Mouse (Mus musculus) forebrain, embryonic 10.5 days (tissue): ENCODE results near the gene D430041D05Rik. TPM values are rescaled to one million over a fixed set of nuclear protein-coding genes. Genes with fewer than 3 reads are reported as not detected.
A peak's percentile ranks its signal among the peaks of the same experiment; 100 is the strongest.

ENCODE experiments used
- DNase-seq: peaks from one replicate; pipeline ENCODE4 v3.0.0-alpha.2; 2017; ENCODE audit warnings: low spot score; ENCODE audit errors: extremely low spot score
- H3K27ac ChIP-seq: fragments of 300-500 bp; sonication (generic); 2 replicates; pipeline ENCODE4 v1.5.1; 2016; ENCODE audit warnings: mild to moderate bottlenecking
- H3K27me3 ChIP-seq: fragments of 300-500 bp; sonication (generic); 2 replicates; pipeline ENCODE4 v1.6.1; 2016; ENCODE audit warnings: mild to moderate bottlenecking; ENCODE audit not compliant: poor library complexity, severe bottlenecking
- H3K36me3 ChIP-seq: fragments of 300-500 bp; sonication (generic); replicated peaks from 2 replicates; pipeline ENCODE4 v1.6.1; 2016; ENCODE audit warnings: mild to moderate bottlenecking, moderate library complexity
- H3K4me1 ChIP-seq: fragments of 300-500 bp; sonication (generic); 2 replicates; pipeline ENCODE4 v1.6.1; 2016
- H3K4me3 ChIP-seq: fragments of 300-500 bp; sonication (generic); 2 replicates; pipeline ENCODE4 v1.5.1; 2016; ENCODE audit warnings: mild to moderate bottlenecking, moderate library complexity
- H3K9me3 ChIP-seq: fragments of 300-500 bp; sonication (generic); 2 replicates; pipeline ENCODE4 v1.6.1; 2016; ENCODE audit warnings: mild to moderate bottlenecking, moderate library complexity
- WGBS: fragments of 180-500 bp; shearing (Covaris S2); methylation state at CpG from one replicate; pipeline ENCODE4 v1.1.7; 2016; 5-methylcytosine and 5-hydroxymethylcytosine counted together
- polyA plus RNA-seq: library from polyadenylated mRNA; unstranded; fragments of >200 nt; fragmentation: Nextera tagmentation; extraction: Ambion mirVana; gene quantifications from 2 replicates; pipeline ENCODE4 v1.2.1, GENCODE M21; 2016

D430041D05Rik gene
- polyA plus RNA-seq, 1 experiment from 2014 or later: 1.1 TPM

- Histone ChIP-seq H3K9me3 (no peaks in the 10 kb centered on the region), H3K4me3 (no peak overlapping the region), H3K27ac (no peak overlapping the region), H3K4me1 (no peaks in the 10 kb centered on the region; the same call in 1 of the 2 replicates), H3K27me3 (no peaks in the 10 kb centered on the region), H3K36me3 (no peaks in the 10 kb centered on the region)
- no peak for DNase-seq
- WGBS: 70% methylated on average over 2 of the region's 2 CpGs
These were observed 180.4 kb downstream of the D430041D05Rik start for GRCm38 (mm10) chr2:104230444-104230843.

DNA sequence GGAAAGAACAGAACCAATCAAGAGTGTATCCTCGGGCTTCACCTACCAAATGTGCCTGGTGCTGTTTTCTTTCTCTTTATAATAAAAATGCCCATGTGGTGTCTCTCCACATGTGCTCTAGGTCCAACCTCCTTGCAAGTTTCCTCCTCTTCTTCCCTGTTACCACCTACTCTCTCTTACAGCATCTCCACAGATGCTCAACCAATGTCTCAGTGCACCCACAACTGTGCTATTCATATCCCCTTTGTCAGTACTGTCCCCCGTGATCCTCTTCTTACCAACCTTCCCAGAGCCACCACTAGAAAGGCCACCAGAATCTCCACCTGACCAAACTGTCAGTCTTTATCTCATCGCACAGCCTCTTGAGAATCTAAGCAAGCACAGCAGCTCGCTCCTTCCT is 184.8 kb downstream of the D430041D05Rik start:
- H3K9me3 ChIP-seq: no peaks in the 10 kb centered on the region
- WGBS: 91% methylated on average over 4 of the region's 4 CpGs
- H3K4me1 ChIP-seq: no peaks in the 10 kb centered on the region
- no peak overlapping the region for H3K27ac ChIP-seq
- no peak for DNase-seq
- no peaks in the 10 kb centered on the region for H3K27me3 ChIP-seq
- H3K36me3 ChIP-seq: no peaks in the 10 kb centered on the region
- no peak overlapping the region for H3K4me3 ChIP-seq

GRCm38 (mm10) chr2:104219733-104220391 is 191.0 kb downstream of the D430041D05Rik start:
- H3K4me3 ChIP-seq: no peak overlapping the region
- no peaks in the 10 kb centered on the region for H3K27me3 ChIP-seq
- WGBS: 77% methylated on average over 14 of the region's 14 CpGs
- H3K36me3 ChIP-seq: no peaks in the 10 kb centered on the region
- no peak overlapping the region for H3K27ac ChIP-seq
- H3K9me3 ChIP-seq: no peaks in the 10 kb centered on the region
- DNase-seq: no peak
- H3K4me1 ChIP-seq: peaks cover 24% of the 10 kb centered on the region

GRCm38 (mm10) chr2:104218588-104219065 is 192.2 kb downstream of the D430041D05Rik start:
- H3K27me3 ChIP-seq: no peaks in the 10 kb centered on the region
- peaks cover 24% of the 10 kb centered on the region for H3K4me1 ChIP-seq
- WGBS: 82% methylated on average over 9 of the region's 9 CpGs
- no peak overlapping the region for H3K27ac ChIP-seq
- no peaks in the 10 kb centered on the region for H3K36me3 ChIP-seq
- H3K9me3 ChIP-seq: no peaks in the 10 kb centered on the region
- H3K4me3 ChIP-seq: no peak overlapping the region
- no peak for DNase-seq

DNA sequence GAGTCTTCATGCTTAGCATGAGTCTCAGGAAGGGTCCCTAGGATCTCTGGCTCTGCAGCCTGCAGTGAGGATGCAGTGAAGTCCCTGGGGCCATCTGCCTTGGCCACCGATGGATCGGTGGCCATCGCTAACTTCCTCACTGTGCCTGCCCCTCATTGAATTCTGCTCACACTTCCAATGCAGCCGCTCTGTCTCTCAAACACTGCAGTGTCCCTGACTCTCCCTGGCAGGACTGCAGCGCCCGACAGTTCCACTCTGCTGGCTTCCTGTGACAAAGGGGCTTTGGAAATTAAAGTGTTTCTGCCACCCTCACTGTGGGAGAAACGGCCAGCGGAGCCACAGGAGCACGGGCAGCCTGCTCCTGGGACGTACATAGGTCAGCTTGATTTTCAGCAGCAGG is 192.7 kb downstream of the D430041D05Rik start:
- DNase-seq: no peak
- 0 out of 2 replicates have a peak overlapping the region, but pooled peaks have one; percentile 2 for H3K27ac ChIP-seq
- 80% methylated on average over 10 of the region's 10 CpGs for WGBS

DNA sequence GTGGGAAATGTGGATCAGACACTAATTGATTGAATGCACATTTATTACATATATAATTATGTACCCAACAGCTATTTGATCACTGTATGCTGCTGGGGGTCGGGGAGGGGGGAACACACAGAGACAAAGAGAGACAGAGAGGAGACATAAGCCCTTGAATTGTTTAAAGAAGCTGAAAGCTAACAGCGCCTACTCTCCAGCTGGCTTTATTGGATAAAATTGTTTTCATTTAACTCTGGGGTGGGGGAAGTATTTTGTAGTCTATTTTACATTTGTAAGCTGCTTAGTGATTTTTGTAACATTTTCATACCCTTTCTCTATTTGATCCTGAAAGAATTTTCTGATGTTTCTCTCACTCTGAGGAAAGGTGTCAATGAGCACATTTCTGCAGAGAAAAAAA is 201.4 kb downstream of the D430041D05Rik start:
- WGBS: 83% methylated on average over 2 of the region's 2 CpGs
- Histone ChIP-seq H3K4me3 (no peak overlapping the region), H3K27me3 (no peaks in the 10 kb centered on the region), H3K36me3 (no peaks in the 10 kb centered on the region), H3K9me3 (no peaks in the 10 kb centered on the region), H3K4me1 (peaks cover 20% of the 10 kb centered on the region), H3K27ac (no peak overlapping the region)
- DNase-seq: no peak

More for the DNA sequence above, 192.7 kb downstream of the D430041D05Rik start:
- H3K4me3 ChIP-seq: no peak overlapping the region
- H3K36me3 ChIP-seq: no peaks in the 10 kb centered on the region
- no peaks in the 10 kb centered on the region for H3K27me3 ChIP-seq
- H3K4me1 ChIP-seq: peaks cover 24% of the 10 kb centered on the region
- H3K9me3 ChIP-seq: no peaks in the 10 kb centered on the region

- H3K4me1 ChIP-seq: peaks cover 20% of the 10 kb centered on the region
- no peaks in the 10 kb centered on the region for H3K9me3 ChIP-seq
- no peak overlapping the region for H3K27ac ChIP-seq
- 88% methylated on average over 5 of the region's 5 CpGs for WGBS
- DNase-seq: no peak
- H3K4me3 ChIP-seq: no peak overlapping the region
- H3K36me3 ChIP-seq: no peaks in the 10 kb centered on the region
- H3K27me3 ChIP-seq: no peaks in the 10 kb centered on the region
These were observed 202.4 kb downstream of the D430041D05Rik start for GRCm38 (mm10) chr2:104208415-104208814.

- H3K9me3 ChIP-seq: no peaks in the 10 kb centered on the region
- H3K4me1 ChIP-seq: peaks cover 20% of the 10 kb centered on the region
- peak; percentile 34 for DNase-seq
- 26% methylated on average over 10 of the region's 10 CpGs for WGBS
- no peaks in the 10 kb centered on the region for H3K36me3 ChIP-seq
- no peaks in the 10 kb centered on the region for H3K27me3 ChIP-seq
- H3K4me3 ChIP-seq: no peak overlapping the region
- peak overlapping the region; percentile 65; the same call in 1 of the 2 replicates for H3K27ac ChIP-seq
These were observed 202.9 kb downstream of the D430041D05Rik start for GRCm38 (mm10) chr2:104207948-104208347.

GRCm38 (mm10) chr2:104205623-104206022 is 205.2 kb downstream of the D430041D05Rik start:
- no peaks in the 10 kb centered on the region for H3K9me3 ChIP-seq
- H3K36me3 ChIP-seq: no peaks in the 10 kb centered on the region
- no peak overlapping the region for H3K27ac ChIP-seq
- no peak overlapping the region for H3K4me3 ChIP-seq
- WGBS: 74% methylated on average over 8 of the region's 8 CpGs
- H3K4me1 ChIP-seq: peaks cover 20% of the 10 kb centered on the region
- no peak for DNase-seq
- no peaks in the 10 kb centered on the region for H3K27me3 ChIP-seq

DNA sequence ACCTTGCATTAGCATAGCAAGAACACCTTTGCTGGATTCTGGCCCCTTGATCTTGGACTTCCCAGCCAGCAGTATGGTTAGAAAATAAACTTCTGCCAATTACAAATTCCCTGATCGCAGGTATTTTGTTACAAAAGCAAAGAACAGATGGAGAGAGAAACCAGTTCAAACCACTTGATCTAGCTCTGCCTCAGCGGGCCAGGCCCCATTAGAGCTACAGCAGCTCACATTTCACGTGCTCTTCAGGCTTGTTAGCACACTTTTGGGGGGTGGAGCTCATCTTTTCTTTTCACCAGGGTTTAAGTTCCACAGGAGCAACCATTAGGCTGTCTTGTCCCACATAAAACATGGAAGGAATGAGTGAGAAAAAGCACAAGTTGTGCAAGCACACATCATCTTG is 210.6 kb downstream of the D430041D05Rik start:
- Histone ChIP-seq H3K9me3 (no peaks in the 10 kb centered on the region), H3K36me3 (no peaks in the 10 kb centered on the region), H3K27ac (no peak overlapping the region), H3K4me3 (no peak overlapping the region), H3K27me3 (no peaks in the 10 kb centered on the region), H3K4me1 (peaks cover 6% of the 10 kb centered on the region; the same call in 1 of the 2 replicates)
- 64% methylated on average over 3 of the region's 3 CpGs for WGBS
- no peak for DNase-seq

DNA sequence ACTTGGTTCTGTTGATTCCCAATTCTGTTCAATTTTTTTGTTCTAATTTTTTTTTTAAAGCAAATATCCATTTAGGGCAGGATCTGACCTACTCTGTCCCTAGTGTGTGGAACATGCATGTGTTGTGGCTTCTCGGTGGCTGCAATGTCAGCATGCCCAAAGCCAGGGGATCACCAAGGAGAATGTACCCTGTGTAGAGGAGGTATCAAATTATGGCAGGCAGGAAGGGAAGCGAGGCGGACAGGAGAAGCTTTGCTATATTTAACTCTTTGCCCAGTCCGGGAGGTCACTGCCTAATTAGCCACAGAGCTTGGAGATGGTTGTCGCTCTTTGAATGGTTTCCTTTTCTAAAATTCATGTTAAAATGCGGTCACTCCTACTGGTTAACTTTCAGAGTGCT is 212.6 kb downstream of the D430041D05Rik start:
- Histone ChIP-seq H3K36me3 (no peaks in the 10 kb centered on the region), H3K4me3 (no peak overlapping the region), H3K27ac (no peak overlapping the region), H3K27me3 (no peaks in the 10 kb centered on the region), H3K9me3 (no peaks in the 10 kb centered on the region), H3K4me1 (peaks cover 6% of the 10 kb centered on the region; the same call in 1 of the 2 replicates)
- 75% methylated on average over 6 of the region's 6 CpGs for WGBS
- DNase-seq: no peak

GRCm38 (mm10) chr2:104197281-104197680 is 213.5 kb downstream of the D430041D05Rik start:
- Histone ChIP-seq H3K36me3 (no peaks in the 10 kb centered on the region), H3K27ac (no peak overlapping the region), H3K4me3 (no peak overlapping the region), H3K27me3 (no peaks in the 10 kb centered on the region), H3K9me3 (no peaks in the 10 kb centered on the region), H3K4me1 (peaks cover 6% of the 10 kb centered on the region; the same call in 1 of the 2 replicates)
- WGBS: 33% methylated on average over 3 of the region's 3 CpGs
- DNase-seq: no peak

GRCm38 (mm10) chr2:104192401-104193141 is 218.2 kb downstream of the D430041D05Rik start:
- H3K36me3 ChIP-seq: no peaks in the 10 kb centered on the region
- WGBS: 92% methylated on average over 18 of the region's 18 CpGs
- H3K27ac ChIP-seq: no peak overlapping the region
- no peak overlapping the region for H3K4me3 ChIP-seq
- no peaks in the 10 kb centered on the region for H3K9me3 ChIP-seq
- H3K27me3 ChIP-seq: no peaks in the 10 kb centered on the region
- no peak for DNase-seq
- H3K4me1 ChIP-seq: 0 out of 2 replicates have a peak, but pooled peaks cover 7% of the 10 kb centered on the region
